Mouse (Mus musculus) right cerebral cortex, postnatal 36 days (tissue): ENCODE measurements around the gene Gm49661.

Source experiments
- DNase-seq, 2 experiments: peaks; one replicate each; pipeline ENCODE4 v3.0.0; 2022; ENCODE audit warnings: low spot score in 2 of 2, mixed read lengths in 1 of 2

Gm49661 gene

DNA sequence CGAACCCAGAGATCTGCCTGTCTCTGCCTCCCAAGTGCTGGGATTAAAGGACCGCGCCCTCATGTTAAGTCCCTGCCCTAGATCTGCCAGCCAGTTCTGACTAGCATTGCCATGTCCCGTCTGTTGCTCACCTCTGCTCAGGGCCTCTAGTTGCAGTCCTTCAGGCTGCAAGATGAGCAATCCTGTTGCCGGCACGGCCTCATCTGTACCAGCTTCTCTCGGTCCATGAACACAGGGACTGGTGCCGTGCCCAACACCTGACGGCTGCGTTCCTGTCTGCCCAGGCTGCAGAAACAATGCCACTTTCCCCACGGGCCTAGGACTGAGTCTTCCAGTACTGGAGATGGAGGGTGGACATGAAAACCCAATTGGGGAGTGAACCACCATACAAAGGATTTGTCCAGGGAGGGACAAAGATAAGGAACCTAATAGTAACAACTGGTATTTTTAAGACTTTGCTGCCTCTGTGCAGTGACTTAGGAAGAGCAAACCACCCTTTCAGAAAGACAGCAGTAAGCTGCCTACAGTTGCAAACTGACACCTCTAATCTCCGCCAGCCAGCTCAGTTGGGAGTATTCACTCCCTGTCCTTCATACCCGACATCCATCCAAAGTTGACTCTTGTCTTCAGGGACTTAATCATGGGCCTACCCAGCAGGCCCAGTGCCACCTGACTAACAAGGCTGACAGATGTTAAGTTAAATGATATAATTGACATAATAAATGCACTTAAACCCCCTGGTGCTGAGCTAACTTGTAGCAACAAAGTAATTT is 1.5 kb downstream of the Gm49661 start:
- DNase-seq, result no peak

DNA sequence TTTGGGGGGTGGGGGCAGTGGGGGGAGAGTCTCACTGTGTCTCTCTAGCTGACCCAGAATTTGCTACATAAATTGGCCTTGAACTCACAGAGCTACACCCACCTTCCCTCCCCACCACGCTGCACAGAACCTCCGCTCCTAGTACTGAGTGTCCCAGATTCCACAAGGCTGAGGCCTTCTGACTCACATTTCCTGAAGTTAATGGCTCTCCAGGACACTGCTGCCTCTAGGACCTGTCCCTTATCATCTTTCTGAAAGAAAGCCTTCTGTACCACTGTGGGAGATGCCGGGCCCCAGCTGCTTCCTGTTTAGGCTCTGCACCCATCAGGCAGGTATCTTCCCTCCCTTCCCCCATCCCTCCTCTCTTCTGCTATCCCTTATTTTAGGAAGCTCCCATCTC is 2.6 kb downstream of the Gm49661 start:
- no peak for DNase-seq

DNA sequence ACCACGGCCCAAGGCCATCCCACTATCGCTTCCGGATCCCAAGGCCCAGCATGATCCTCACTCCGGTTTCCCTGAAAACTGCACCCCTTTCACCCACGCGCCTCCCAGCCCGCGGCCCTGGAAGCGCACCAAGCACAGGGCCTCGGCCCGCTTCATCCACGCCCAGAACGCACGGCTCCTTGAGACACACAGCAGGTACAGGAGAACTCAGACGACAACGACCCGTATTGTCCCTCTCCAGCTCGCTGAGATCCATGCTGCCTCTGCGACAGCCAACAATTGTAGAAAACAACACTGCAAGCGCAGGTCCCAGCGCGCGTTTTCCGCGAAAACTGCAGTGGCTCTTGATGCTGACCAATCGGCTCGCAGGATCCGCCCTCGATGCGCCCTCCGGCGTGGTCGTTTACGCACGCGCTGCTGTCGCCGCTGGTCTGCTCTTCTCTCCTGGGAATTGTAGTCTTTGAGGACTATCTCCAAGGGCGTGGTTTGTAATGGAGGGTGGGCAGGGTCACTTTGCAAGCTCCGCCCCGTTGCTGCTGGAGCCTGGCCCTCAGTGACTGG is 3.4 kb downstream of the Gm49661 start:
- peak; percentile 95 to 96 for DNase-seq

DNA sequence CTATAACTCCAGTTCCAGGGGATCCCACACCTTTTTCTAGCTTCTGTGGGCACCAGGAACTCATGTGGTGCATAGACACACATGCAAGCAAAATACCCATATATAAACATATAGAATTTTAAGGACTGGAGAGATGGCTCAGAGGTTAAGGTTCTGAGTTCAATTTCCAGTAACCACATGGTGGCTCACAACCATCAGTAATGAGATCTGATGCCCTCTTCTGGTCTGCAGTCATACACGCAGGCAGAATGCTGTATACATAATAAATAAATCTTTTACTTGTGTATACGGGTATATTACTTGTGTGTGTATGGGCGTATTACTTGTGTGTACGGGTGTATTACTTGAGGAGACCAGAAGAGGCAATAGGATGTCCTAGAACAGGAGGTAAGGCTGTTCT is 5.3 kb downstream of the Gm49661 start:
- no peak for DNase-seq

GRCm38 (mm10) chr8:84959811-84960210 is 9.4 kb downstream of the Gm49661 start:
- no peak for DNase-seq

DNA sequence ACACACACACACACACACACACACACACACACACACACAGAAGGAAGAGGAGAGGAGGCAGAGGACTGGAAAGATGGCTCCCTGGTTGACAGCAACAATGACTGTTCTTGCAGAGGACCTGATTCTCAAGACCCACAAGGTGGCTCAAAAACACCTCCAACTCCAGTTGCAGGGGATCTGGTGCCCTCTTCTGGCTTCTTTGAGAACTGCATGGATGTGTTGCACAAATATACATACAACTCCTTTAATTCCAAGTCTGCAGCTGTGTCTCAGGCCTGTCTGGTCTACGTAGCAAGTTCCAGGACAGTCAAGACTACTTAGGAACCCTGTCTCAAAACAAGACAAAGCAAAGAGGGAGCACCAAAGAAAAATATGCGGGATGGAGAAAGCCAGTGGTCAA is 12.5 kb downstream of the Gm49661 start:
- peak in 1 of 2 experiments; percentile 58 for DNase-seq

GRCm38 (mm10) chr8:84952612-84953255 is 16.5 kb downstream of the Gm49661 start:
- no peak for DNase-seq

DNA sequence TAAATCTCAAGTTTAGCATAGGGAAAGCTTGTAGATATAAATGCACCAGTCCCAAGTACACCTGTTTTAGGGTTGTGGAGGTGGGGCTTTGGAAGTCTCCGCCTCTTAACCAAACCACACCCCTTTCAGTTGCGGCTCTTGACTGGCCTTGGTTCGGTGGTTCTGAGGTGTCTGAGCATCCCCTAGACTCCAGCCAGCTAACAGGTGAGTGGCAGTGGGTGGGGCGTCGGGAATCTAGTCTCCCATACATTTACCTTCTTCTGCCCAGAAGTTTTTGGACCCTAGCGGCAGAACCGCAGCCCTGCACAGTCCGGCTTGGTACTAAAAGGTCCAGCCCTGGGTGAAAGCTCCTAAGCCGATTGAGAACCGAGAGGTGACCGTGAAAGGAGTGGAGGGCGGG is 19.5 kb downstream of the Gm49661 start:
- no peak for DNase-seq

- DNase-seq, result no peak
Measured at GRCm38 (mm10) chr8:84947241-84947545, 22.0 kb downstream of the Gm49661 start.

GRCm38 (mm10) chr8:84946528-84947240 is 22.5 kb downstream of the Gm49661 start, which contains the start of gene Rtbdn:
Rtbdn (plus strand) TSS chr8:84946991.
- DNase-seq, result no peak

GRCm38 (mm10) chr8:84945633-84946527 is 23.4 kb downstream of the Gm49661 start:
- no peak for DNase-seq

DNA sequence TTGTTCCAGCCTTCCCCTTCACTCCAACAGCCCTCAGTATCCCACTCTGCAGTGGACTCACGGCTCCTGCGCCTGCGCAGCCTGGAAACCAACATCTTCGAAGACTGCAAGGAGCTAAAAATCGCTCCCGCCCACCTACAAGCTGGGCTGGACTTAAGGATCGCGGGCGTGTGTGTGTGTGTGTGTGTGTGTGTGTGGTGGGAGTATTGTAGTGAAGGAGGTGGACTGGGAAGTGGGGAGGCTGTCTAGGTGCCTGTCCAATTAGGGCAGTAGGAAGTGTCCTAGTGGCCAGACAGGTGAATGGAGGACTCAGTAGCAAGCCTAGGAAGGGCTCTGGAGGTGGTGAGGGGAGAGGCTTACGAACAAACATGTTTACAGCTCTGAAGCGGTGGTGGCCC is 24.0 kb downstream of the Gm49661 start:
- peak; percentile 83 to 85 for DNase-seq

- DNase-seq, result peak in 1 of 2 experiments; percentile 66
Measured at GRCm38 (mm10) chr8:84944478-84945160, 24.6 kb downstream of the Gm49661 start.

DNA sequence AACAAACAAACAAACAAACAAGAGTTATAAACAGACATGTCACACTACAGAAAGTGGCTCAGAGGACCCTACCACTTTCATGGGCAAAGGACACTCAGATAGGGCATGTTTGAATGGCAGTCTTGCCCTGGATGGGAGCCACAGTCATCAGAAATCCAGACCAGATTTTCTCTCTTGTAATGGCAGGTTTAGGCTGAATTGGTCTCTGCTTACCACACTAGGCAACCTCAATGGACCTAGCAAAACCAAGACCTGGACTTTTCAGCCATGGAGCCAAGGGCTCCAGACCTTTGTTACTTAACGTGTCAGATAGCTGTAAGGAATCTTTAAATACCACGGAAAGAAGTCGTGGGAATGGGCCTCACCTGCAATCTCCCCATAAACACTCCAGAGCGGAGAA is 25.5 kb downstream of the Gm49661 start:
- DNase-seq, result no peak

DNA sequence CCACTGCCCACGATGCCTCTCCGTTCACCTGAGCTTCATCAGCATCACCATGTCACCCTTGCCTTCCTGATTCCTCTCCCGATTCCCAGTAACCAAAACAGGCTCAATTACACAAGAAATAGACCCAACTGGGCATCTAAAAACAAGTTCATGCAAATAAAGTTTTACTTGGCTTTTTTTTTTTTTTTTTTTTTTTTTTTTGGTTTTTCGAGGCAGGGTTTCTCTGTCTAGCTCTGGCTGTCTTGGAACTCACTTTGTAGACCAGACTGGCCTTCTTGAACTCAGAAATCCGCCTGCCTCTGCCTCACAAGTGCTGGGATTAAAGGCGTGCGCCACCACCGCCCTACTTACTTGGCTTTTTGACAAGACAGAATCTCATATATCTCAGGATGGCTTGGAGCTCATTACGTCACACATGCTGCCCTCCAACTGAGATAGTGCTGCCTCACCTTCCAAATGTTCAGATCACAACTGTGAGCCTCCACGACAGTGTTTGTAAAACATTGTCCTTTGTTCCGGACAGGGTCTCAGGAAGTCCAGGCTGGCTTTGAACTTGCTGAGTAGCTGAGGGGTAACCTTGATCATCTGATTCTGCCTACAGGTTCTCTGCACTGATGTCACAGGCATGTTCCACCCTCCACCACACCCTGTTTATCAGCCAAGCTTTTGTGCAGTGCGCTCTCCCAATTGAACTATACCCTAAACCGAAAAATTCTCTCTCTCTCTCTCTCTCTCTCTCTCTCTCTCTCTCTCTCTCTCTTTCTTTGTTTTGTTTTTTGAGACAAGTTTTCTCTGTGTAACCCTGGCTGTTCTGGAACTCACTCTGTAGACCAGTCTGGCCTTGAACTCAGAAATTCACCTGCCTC is 31.4 kb downstream of the Gm49661 start:
- DNase-seq, result no peak

GRCm38 (mm10) chr8:84936962-84937546 is 32.2 kb downstream of the Gm49661 start, which contains the start of gene Mast1:
Mast1 (minus strand) TSS chr8:84937359.
- DNase-seq, result peak; percentile 57 to 58

- DNase-seq, result no peak
Measured at GRCm38 (mm10) chr8:84936041-84936961, 32.9 kb downstream of the Gm49661 start.

- DNase-seq, result no peak
Measured at GRCm38 (mm10) chr8:84935489-84935888, 33.7 kb downstream of the Gm49661 start.
